Mouse (Mus musculus) forebrain, embryonic 10.5 days (tissue): ENCODE measurements around the gene Cilp2. TPM values are rescaled to one million over a fixed set of nuclear protein-coding genes. Genes with fewer than 3 reads are reported as not detected.

ENCODE experiments used
- DNase-seq: peaks from one replicate; pipeline ENCODE4 v3.0.0-alpha.2; 2017; ENCODE audit warnings: low spot score; ENCODE audit errors: extremely low spot score
- H3K27ac ChIP-seq: fragments of 300-500 bp; sonication (generic); 2 replicates; pipeline ENCODE4 v1.5.1; 2016; ENCODE audit warnings: mild to moderate bottlenecking
- H3K27me3 ChIP-seq: fragments of 300-500 bp; sonication (generic); 2 replicates; pipeline ENCODE4 v1.6.1; 2016; ENCODE audit warnings: mild to moderate bottlenecking; ENCODE audit not compliant: poor library complexity, severe bottlenecking
- H3K36me3 ChIP-seq: fragments of 300-500 bp; sonication (generic); replicated peaks from 2 replicates; pipeline ENCODE4 v1.6.1; 2016; ENCODE audit warnings: mild to moderate bottlenecking, moderate library complexity
- H3K4me1 ChIP-seq: fragments of 300-500 bp; sonication (generic); 2 replicates; pipeline ENCODE4 v1.6.1; 2016
- H3K4me3 ChIP-seq: fragments of 300-500 bp; sonication (generic); 2 replicates; pipeline ENCODE4 v1.5.1; 2016; ENCODE audit warnings: mild to moderate bottlenecking, moderate library complexity
- H3K9me3 ChIP-seq: fragments of 300-500 bp; sonication (generic); 2 replicates; pipeline ENCODE4 v1.6.1; 2016; ENCODE audit warnings: mild to moderate bottlenecking, moderate library complexity
- WGBS: fragments of 180-500 bp; shearing (Covaris S2); methylation state at CpG from one replicate; pipeline ENCODE4 v1.1.7; 2016; 5-methylcytosine and 5-hydroxymethylcytosine counted together
- polyA plus RNA-seq: library from polyadenylated mRNA; unstranded; fragments of >200 nt; fragmentation: Nextera tagmentation; extraction: Ambion mirVana; gene quantifications from 2 replicates; pipeline ENCODE4 v1.2.1, GENCODE M21; 2016

Gene Cilp2
- polyA plus RNA-seq, 1 experiment from 2014 or later = 0.36 TPM

GRCm38 (mm10) chr8:69879678-69880077, 7.8 kb downstream of the Cilp2 start:
- H3K27ac ChIP-seq = no peak overlapping the region
- H3K4me3 ChIP-seq = no peak overlapping the region
- DNase-seq = no peak
- no peaks in the 10 kb centered on the region for H3K36me3 ChIP-seq
- H3K4me1 ChIP-seq = peaks cover 28% of the 10 kb centered on the region
- 66% methylated on average over 8 of the region's 8 CpGs for WGBS
- peaks cover 97% of the 10 kb centered on the region for H3K27me3 ChIP-seq
- peaks cover 10% of the 10 kb centered on the region for H3K9me3 ChIP-seq

DNA sequence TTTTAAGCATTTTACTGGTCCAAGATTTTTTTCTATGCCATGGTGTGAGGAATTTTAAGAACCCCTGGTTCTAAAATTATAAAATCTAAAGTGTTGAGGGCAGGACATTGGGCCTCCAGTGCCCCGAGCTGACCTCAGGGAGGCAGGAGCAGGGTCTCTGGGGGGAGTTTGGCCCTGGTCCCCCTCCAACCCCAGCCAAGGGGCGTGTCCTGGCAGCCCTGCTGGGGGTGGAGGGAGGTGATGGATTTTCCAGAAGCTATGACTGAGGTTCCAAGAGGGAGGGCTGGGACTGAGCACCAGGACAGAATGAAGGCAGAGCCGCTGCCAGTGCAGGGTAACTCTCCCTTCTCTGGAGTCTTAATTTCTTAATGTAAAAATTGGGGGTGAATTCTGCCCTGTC, 9.5 kb downstream of the Cilp2 start:
- no peak overlapping the region for H3K4me3 ChIP-seq
- H3K9me3 ChIP-seq = peaks cover 10% of the 10 kb centered on the region
- no peak overlapping the region for H3K27ac ChIP-seq
- peaks cover 87% of the 10 kb centered on the region for H3K27me3 ChIP-seq
- peaks cover 31% of the 10 kb centered on the region for H3K4me1 ChIP-seq
- peaks cover 7% of the 10 kb centered on the region; the same call in 1 of the 2 replicates for H3K36me3 ChIP-seq
- DNase-seq = no peak
- WGBS = 59% methylated on average over 3 of the region's 3 CpGs

GRCm38 (mm10) chr8:69877396-69877795, 10.1 kb downstream of the Cilp2 start:
- 84% methylated on average over 4 of the region's 4 CpGs for WGBS
- Histone ChIP-seq H3K4me3 (no peak overlapping the region), H3K36me3 (peaks cover 11% of the 10 kb centered on the region; the same call in 1 of the 2 replicates), H3K4me1 (peaks cover 26% of the 10 kb centered on the region), H3K27me3 (peaks cover 81% of the 10 kb centered on the region), H3K27ac (no peak overlapping the region), H3K9me3 (peaks cover 10% of the 10 kb centered on the region)
- no peak for DNase-seq

GRCm38 (mm10) chr8:69876967-69877366, 10.5 kb downstream of the Cilp2 start:
- Histone ChIP-seq H3K27me3 (peaks cover 76% of the 10 kb centered on the region), H3K4me3 (no peak overlapping the region), H3K27ac (no peak overlapping the region), H3K9me3 (peaks cover 10% of the 10 kb centered on the region), H3K4me1 (peaks cover 21% of the 10 kb centered on the region), H3K36me3 (peaks cover 12% of the 10 kb centered on the region; the same call in 1 of the 2 replicates)
- DNase-seq = no peak
- 82% methylated on average over 10 of the region's 10 CpGs for WGBS

- peaks cover 13% of the 10 kb centered on the region for H3K4me1 ChIP-seq
- peaks cover 68% of the 10 kb centered on the region for H3K27me3 ChIP-seq
- DNase-seq = no peak
- H3K4me3 ChIP-seq = no peak overlapping the region
- no peak overlapping the region for H3K27ac ChIP-seq
- WGBS = 42% methylated on average over 10 of the region's 10 CpGs
- peaks cover 20% of the 10 kb centered on the region for H3K36me3 ChIP-seq
- H3K9me3 ChIP-seq = peaks cover 2% of the 10 kb centered on the region
Measured at GRCm38 (mm10) chr8:69876097-69876496, 11.4 kb downstream of the Cilp2 start.

GRCm38 (mm10) chr8:69874654-69875053, 12.8 kb downstream of the Cilp2 start:
- peaks cover 53% of the 10 kb centered on the region for H3K27me3 ChIP-seq
- WGBS = 88% methylated on average over 13 of the region's 13 CpGs

GRCm38 (mm10) chr8:69874155-69874554, 13.3 kb downstream of the Cilp2 start:
- Histone ChIP-seq H3K27me3 (peaks cover 48% of the 10 kb centered on the region), H3K4me3 (no peak overlapping the region), H3K9me3 (no peaks in the 10 kb centered on the region), H3K36me3 (peaks cover 32% of the 10 kb centered on the region), H3K4me1 (peaks cover 9% of the 10 kb centered on the region; the same call in 1 of the 2 replicates), H3K27ac (no peak overlapping the region)
- DNase-seq = peak; percentile 66
- WGBS = 17% methylated on average over 9 of the region's 9 CpGs

More at GRCm38 (mm10) chr8:69874654-69875053, 12.8 kb downstream of the Cilp2 start:
- peaks cover 32% of the 10 kb centered on the region for H3K36me3 ChIP-seq
- DNase-seq = no peak
- H3K9me3 ChIP-seq = no peaks in the 10 kb centered on the region
- H3K4me1 ChIP-seq = peaks cover 9% of the 10 kb centered on the region; the same call in 1 of the 2 replicates
- no peak overlapping the region for H3K27ac ChIP-seq
- no peak overlapping the region for H3K4me3 ChIP-seq

- peaks cover 36% of the 10 kb centered on the region for H3K36me3 ChIP-seq
- DNase-seq = no peak
- peaks cover 16% of the 10 kb centered on the region; the same call in 1 of the 2 replicates for H3K27me3 ChIP-seq
- peaks cover 5% of the 10 kb centered on the region; the same call in 1 of the 2 replicates for H3K4me1 ChIP-seq
- 93% methylated on average over 6 of the region's 6 CpGs for WGBS
- no peak overlapping the region for H3K27ac ChIP-seq
- H3K9me3 ChIP-seq = no peaks in the 10 kb centered on the region
- no peak overlapping the region for H3K4me3 ChIP-seq
Measured at GRCm38 (mm10) chr8:69870907-69871306, 16.6 kb downstream of the Cilp2 start.

- peaks cover 5% of the 10 kb centered on the region; the same call in 1 of the 2 replicates for H3K4me1 ChIP-seq
- no peak for DNase-seq
- WGBS = 91% methylated on average over 11 of the region's 11 CpGs
Measured at GRCm38 (mm10) chr8:69870003-69870765, 17.3 kb downstream of the Cilp2 start.

GRCm38 (mm10) chr8:69867696-69868326, 19.7 kb downstream of the Cilp2 start:
- 77% methylated on average over 5 of the region's 5 CpGs for WGBS
- no peak for DNase-seq
- H3K9me3 ChIP-seq = no peaks in the 10 kb centered on the region
- H3K4me1 ChIP-seq = no peaks in the 10 kb centered on the region
- no peak overlapping the region for H3K27ac ChIP-seq
- peaks cover 50% of the 10 kb centered on the region for H3K36me3 ChIP-seq
- no peak overlapping the region for H3K4me3 ChIP-seq
- no peaks in the 10 kb centered on the region for H3K27me3 ChIP-seq

More at GRCm38 (mm10) chr8:69870003-69870765, 17.3 kb downstream of the Cilp2 start:
- Histone ChIP-seq H3K27ac (no peak overlapping the region), H3K9me3 (no peaks in the 10 kb centered on the region), H3K36me3 (peaks cover 39% of the 10 kb centered on the region), H3K4me3 (no peak overlapping the region), H3K27me3 (peaks cover 10% of the 10 kb centered on the region; the same call in 1 of the 2 replicates)

DNA sequence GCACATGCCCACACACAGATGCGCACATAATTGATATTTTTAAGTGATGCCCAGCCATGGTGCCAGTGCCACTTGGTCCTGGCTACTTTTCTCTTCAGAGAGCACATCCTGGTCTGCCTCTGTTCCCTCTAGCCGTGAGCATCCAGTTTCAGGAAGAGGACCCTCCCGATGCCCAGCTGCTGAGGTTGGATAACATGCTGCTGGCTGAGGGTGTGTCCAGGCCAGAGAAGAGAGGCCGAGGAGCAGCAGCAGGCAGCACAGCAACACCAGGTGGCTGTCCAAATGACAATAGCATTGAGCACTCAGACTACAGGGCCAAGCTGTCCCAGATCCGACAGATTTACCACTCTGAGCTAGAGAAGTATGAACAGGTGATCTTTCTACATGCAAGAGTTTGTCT, 23.3 kb downstream of the Cilp2 start:
- H3K36me3 ChIP-seq = peaks cover 55% of the 10 kb centered on the region
- DNase-seq = no peak
- H3K4me1 ChIP-seq = no peaks in the 10 kb centered on the region
- no peak overlapping the region for H3K4me3 ChIP-seq
- H3K9me3 ChIP-seq = no peaks in the 10 kb centered on the region
- no peaks in the 10 kb centered on the region for H3K27me3 ChIP-seq
- WGBS = 79% methylated on average over 5 of the region's 5 CpGs
- no peak overlapping the region for H3K27ac ChIP-seq

DNA sequence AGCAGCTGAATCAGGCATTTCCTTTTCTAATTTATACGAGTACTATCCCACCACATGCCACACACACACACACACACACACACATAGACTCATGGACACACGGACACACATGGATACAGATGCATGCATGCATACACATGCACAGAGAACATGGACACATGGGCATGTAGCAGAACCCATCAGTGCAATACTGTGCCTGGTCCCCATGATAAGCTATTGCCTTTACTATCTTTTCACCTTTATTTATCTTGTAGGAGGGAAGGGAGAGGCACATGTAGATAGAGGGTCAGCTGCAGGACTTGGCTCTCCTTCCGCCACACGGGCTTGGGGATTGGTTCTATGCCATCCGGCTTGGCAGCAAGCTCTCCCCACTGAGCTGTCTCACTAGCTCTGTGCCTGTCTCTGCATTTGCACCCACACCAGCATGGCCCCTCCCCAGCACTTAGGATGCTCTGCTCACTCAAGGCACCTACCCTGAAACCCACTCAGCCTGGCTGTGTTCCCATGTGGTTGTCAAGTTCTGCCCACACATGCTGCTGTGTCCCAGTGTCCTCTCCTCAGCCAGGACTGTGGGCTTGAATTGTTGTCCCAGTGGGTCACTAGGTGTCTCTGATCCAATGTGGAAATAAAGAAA, 24.0 kb downstream of the Cilp2 start:
- peaks cover 62% of the 10 kb centered on the region for H3K36me3 ChIP-seq
- DNase-seq = no peak
- H3K27ac ChIP-seq = no peak overlapping the region
- H3K4me1 ChIP-seq = no peaks in the 10 kb centered on the region
- no peaks in the 10 kb centered on the region for H3K27me3 ChIP-seq
- no peak overlapping the region for H3K4me3 ChIP-seq
- 90% methylated on average over 5 of the region's 5 CpGs for WGBS
- no peaks in the 10 kb centered on the region for H3K9me3 ChIP-seq
